Mouse (Mus musculus): ENCODE results near the gene Aanat. TPM values are rescaled to one million over a fixed set of nuclear protein-coding genes. Genes with fewer than 3 reads are reported as not detected.
A peak's percentile ranks its signal among the peaks of the same experiment; 100 is the strongest.

Gene Aanat
- polyA plus RNA-seq, 1 experiment from 2014 or later = not detected

DNA sequence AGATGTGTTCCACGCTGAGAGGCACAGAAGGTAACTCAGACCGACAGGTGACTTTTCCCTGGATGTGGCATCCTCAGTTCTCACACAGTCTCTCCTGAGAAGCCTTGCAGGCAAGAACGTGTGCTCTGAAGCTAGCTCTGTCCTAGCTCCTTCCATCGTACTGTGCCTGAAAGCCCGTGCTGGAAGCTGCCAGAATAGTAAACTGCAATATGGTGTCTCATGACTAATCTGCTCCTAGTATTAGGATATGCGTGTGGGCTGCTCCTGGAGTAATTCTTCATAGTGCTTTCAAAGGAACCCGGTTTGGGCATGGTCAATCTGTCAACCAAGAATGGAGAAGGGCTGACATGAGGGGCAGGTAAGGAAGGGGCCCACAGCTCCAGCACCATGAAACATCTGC is 15.4 kb upstream of the Aanat start:
- Histone ChIP-seq H3K36me3 (ENCODE audit: control insufficient read depth, insufficient read depth, low read length) (no peaks in the 10 kb centered on the region), H3K4me2 (ENCODE audit: low read depth) (no peak overlapping the region), H3K4me1 (ENCODE audit: control insufficient read depth, insufficient read depth, low read length) (peaks cover 34% of the 10 kb centered on the region), H3K9me3 (ENCODE audit: control insufficient read depth, low read length) (no peaks in the 10 kb centered on the region), H3K27me3 (ENCODE audit: control insufficient read depth, insufficient read depth, low read length) (no peaks in the 10 kb centered on the region), H3K27ac (ENCODE audit: low read depth, low read length) (no peak overlapping the region), H3K9ac (ENCODE audit: low read length) (no peak overlapping the region), H3K4me3 (ENCODE audit: low read depth, low read length) (no peak overlapping the region)
- DNase-seq (ENCODE audit: low spot score) (no peak), ATAC-seq (ENCODE audit: insufficient read depth, low FRiP score, low TSS enrichment) (no peak)
- WGBS = 89% methylated on average over 7 of the region's 7 CpGs

DNA sequence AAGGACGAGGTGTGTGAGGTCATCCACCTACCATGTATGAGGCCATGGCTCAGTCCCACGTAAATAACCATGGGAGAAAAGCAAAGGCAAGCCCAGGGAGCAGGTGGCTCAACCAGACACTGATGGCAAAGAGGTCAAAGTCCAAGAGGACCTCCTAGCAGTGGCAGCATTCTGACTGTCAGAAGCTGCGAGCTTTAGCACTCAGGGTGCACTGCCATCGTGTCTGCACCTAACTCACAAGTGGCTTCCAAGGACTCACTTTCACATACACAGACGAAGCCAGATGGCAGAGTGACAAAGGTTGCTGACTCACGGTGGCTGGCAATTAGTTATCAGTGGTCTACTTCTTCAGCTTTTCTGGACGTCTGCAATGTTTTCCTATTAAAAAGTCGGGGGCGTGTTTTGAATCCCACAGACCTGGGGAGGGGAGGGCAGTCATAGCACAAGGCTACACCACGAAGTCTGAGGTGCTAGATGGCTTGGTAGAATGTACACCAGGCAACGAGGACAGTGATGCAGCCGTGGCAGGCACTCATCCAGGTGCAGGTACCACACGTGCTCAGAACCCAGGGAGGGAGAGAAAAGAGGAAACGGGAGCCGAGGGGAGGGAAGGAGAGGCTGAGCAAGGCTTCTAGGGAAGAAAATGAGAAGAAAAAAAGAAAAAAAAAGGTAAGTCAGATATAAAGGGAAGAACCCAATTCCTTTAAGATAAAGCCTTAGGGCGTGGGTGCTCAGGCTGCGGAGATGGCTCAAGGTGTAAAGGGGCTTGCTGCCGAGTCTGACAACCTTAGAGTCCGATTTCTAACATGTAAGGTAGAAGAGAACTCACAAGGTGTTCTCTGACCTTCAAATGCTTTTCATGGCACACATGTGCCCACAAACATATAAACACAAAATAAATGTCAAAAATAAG is 14.2 kb upstream of the Aanat start:
- no peak overlapping the region for H3K9ac ChIP-seq (ENCODE audit: low read length)
- H3K36me3 ChIP-seq (ENCODE audit: control insufficient read depth, insufficient read depth, low read length) = no peaks in the 10 kb centered on the region
- H3K9me3 ChIP-seq (ENCODE audit: control insufficient read depth, low read length) = no peaks in the 10 kb centered on the region
- peaks cover 37% of the 10 kb centered on the region for H3K4me1 ChIP-seq (ENCODE audit: control insufficient read depth, insufficient read depth, low read length)
- no peaks in the 10 kb centered on the region for H3K27me3 ChIP-seq (ENCODE audit: control insufficient read depth, insufficient read depth, low read length)
- 83% methylated on average over 19 of the region's 19 CpGs for WGBS
- ATAC-seq (ENCODE audit: insufficient read depth, low FRiP score, low TSS enrichment) = no peak
- no peak overlapping the region for H3K4me2 ChIP-seq (ENCODE audit: low read depth)
- no peak overlapping the region for H3K27ac ChIP-seq (ENCODE audit: low read depth, low read length)
- no peak for DNase-seq (ENCODE audit: low spot score)
- H3K4me3 ChIP-seq (ENCODE audit: low read depth, low read length) = no peak overlapping the region

DNA sequence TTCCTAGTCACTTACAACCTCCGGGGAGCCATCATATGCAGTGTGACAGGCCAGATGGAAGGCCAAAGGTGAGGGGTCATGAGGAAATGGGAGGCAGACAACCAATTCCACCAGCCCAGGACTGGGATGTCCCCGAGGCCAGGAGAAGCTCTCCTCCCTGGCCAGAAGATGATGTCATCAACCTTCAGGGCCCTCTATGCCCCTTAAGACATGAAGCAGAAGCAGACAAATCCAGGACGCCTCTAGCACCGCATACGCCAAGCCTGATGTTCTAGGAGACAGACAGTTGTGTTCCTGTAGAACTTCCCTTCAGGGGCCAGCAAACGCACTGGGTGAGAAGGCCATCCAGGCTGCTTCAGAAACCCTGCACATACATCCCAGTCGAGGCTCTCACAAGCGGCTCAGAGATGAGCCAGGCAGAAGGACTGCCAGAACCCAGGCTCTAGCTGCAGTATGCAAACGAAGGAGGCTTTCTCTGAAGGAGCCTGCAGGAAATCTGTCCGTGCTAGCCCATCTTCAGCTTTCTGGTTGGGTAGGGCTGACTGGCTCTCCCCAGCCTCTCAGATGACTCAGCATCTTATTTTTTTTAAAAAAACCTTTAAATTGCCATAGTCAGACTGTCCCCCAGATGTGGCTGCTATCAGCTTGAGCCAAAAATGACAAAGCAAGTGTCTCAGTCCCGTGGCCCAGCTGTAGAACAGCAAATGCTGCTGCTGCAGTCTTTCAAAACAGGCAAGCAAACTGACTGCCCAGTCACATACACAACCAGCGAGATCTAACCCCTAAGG is 13.3 kb upstream of the Aanat start:
- Histone ChIP-seq H3K4me1 (ENCODE audit: control insufficient read depth, insufficient read depth, low read length) (peaks cover 37% of the 10 kb centered on the region), H3K36me3 (ENCODE audit: control insufficient read depth, insufficient read depth, low read length) (no peaks in the 10 kb centered on the region), H3K4me2 (ENCODE audit: low read depth) (peak overlapping the region; percentile 3; the same call in 1 of the 2 replicates), H3K9ac (ENCODE audit: low read length) (no peak overlapping the region), H3K9me3 (ENCODE audit: control insufficient read depth, low read length) (no peaks in the 10 kb centered on the region), H3K4me3 (ENCODE audit: low read depth, low read length) (no peak overlapping the region), H3K27me3 (ENCODE audit: control insufficient read depth, insufficient read depth, low read length) (no peaks in the 10 kb centered on the region), H3K27ac (ENCODE audit: low read depth, low read length) (0 out of 2 replicates have a peak overlapping the region, but pooled peaks have one; percentile 14)
- DNase-seq (ENCODE audit: low spot score) (no peak), ATAC-seq (ENCODE audit: insufficient read depth, low FRiP score, low TSS enrichment) (no peak)
- WGBS = 56% methylated on average over 12 of the region's 12 CpGs

DNA sequence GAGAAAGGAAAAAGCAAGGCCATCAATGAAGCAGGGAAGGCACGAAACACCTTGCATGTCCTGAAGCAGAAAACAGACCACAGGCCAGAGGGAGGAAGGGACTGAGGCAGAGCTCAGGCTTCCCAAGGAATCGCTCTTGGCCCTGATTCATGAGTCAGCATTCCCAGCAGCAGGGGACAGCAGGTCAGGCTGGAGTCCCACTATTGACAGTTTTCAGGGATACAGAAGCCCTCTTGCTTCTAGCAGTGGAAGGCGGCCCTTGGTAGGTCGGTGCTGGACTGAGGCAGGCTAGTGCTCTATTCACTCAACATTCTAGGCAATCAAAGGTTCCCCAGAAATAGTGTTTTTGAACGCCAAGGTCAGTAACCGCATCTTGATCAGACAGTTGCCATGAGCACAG is 11.7 kb upstream of the Aanat start:
- ATAC-seq (ENCODE audit: insufficient read depth, low FRiP score, low TSS enrichment) (no peak), DNase-seq (ENCODE audit: low spot score) (no peak)
- H3K9ac ChIP-seq (ENCODE audit: low read length) = no peak overlapping the region
- H3K4me1 ChIP-seq (ENCODE audit: control insufficient read depth, insufficient read depth, low read length) = peaks cover 37% of the 10 kb centered on the region
- no peak overlapping the region for H3K4me3 ChIP-seq (ENCODE audit: low read depth, low read length)
- WGBS = 61% methylated on average over 6 of the region's 6 CpGs
- H3K27me3 ChIP-seq (ENCODE audit: control insufficient read depth, insufficient read depth, low read length) = no peaks in the 10 kb centered on the region
- H3K36me3 ChIP-seq (ENCODE audit: control insufficient read depth, insufficient read depth, low read length) = no peaks in the 10 kb centered on the region
- H3K27ac ChIP-seq (ENCODE audit: low read depth, low read length) = no peak overlapping the region
- H3K9me3 ChIP-seq (ENCODE audit: control insufficient read depth, low read length) = no peaks in the 10 kb centered on the region
- no peak overlapping the region for H3K4me2 ChIP-seq (ENCODE audit: low read depth)

DNA sequence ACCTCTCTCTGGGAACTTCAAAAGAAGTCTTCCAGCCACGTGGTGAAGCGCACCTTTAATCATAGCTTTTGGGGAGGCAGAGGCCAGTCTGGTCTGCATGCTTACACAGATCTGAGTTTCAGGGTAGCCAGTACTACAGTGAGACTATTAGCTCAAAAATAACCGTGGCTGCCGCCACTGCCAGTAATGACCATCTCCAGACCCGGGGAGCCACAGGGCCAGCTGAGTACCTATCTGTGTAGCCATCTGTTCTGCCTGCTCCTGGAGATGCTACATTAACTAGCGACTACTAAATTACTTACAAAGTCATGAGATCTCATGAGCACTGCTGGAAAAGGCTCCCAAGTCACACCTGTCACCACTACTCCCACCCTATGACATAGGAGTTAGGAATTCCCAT is 11.2 kb upstream of the Aanat start:
- Histone ChIP-seq H3K9me3 (ENCODE audit: control insufficient read depth, low read length) (no peaks in the 10 kb centered on the region), H3K27ac (ENCODE audit: low read depth, low read length) (no peak overlapping the region), H3K27me3 (ENCODE audit: control insufficient read depth, insufficient read depth, low read length) (no peaks in the 10 kb centered on the region), H3K4me3 (ENCODE audit: low read depth, low read length) (no peak overlapping the region), H3K4me2 (ENCODE audit: low read depth) (no peak overlapping the region), H3K4me1 (ENCODE audit: control insufficient read depth, insufficient read depth, low read length) (peaks cover 39% of the 10 kb centered on the region), H3K9ac (ENCODE audit: low read length) (no peak overlapping the region), H3K36me3 (ENCODE audit: control insufficient read depth, insufficient read depth, low read length) (no peaks in the 10 kb centered on the region)
- DNase-seq (ENCODE audit: low spot score) = no peak
- 59% methylated on average over 6 of the region's 6 CpGs for WGBS
- no peak for ATAC-seq (ENCODE audit: insufficient read depth, low FRiP score, low TSS enrichment)

DNA sequence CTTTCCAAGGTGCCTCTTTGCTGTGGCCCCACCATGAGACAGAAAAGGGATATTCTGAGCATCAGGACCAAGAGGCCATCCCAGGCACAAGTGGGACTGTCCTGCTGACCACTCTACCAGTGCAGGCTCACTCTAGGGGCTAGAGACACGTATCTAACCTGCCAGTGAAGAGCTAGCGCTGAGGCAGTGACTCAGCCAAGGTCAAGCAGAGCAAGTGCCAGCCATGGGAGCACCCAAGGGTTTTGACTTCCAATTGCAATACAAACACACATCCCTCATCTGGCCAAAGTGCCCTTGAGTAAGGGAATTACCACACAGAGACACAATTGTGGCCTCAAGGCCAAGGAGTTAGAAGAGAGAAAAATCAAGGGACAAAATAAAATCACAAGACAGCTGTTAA is 10.8 kb upstream of the Aanat start:
- Histone ChIP-seq H3K4me3 (ENCODE audit: low read depth, low read length) (no peak overlapping the region), H3K4me1 (ENCODE audit: control insufficient read depth, insufficient read depth, low read length) (peaks cover 43% of the 10 kb centered on the region), H3K9ac (ENCODE audit: low read length) (no peak overlapping the region), H3K27ac (ENCODE audit: low read depth, low read length) (no peak overlapping the region), H3K9me3 (ENCODE audit: control insufficient read depth, low read length) (no peaks in the 10 kb centered on the region), H3K36me3 (ENCODE audit: control insufficient read depth, insufficient read depth, low read length) (no peaks in the 10 kb centered on the region), H3K27me3 (ENCODE audit: control insufficient read depth, insufficient read depth, low read length) (no peaks in the 10 kb centered on the region), H3K4me2 (ENCODE audit: low read depth) (no peak overlapping the region)
- WGBS = 79% methylated on average over 2 of the region's 2 CpGs
- no peak for ATAC-seq (ENCODE audit: insufficient read depth, low FRiP score, low TSS enrichment)
- no peak for DNase-seq (ENCODE audit: low spot score)

DNA sequence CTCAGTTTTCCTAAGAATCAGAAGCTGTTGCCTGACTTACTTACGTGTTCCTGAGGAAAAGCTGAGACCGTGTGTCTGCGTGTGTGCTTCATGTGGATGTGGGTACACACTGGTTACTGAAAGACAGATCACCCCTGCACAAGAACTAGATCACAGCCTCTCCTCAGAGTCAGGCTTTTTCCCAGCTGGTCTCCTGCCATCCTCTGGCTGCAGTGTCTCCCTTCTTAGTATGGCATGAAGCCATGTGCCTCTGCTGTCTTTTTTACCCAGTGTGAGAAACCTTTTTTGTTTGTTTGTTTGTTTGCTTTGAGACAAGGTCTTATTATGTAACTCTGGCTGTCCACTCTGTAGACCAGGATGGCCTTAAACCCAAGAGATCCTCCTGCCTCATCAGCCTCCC is 7.0 kb upstream of the Aanat start:
- peaks cover 19% of the 10 kb centered on the region for H3K4me1 ChIP-seq (ENCODE audit: control insufficient read depth, insufficient read depth, low read length)
- H3K36me3 ChIP-seq (ENCODE audit: control insufficient read depth, insufficient read depth, low read length) = no peaks in the 10 kb centered on the region
- H3K4me3 ChIP-seq (ENCODE audit: low read depth, low read length) = no peak overlapping the region
- H3K9ac ChIP-seq (ENCODE audit: low read length) = no peak overlapping the region
- H3K9me3 ChIP-seq (ENCODE audit: control insufficient read depth, low read length) = no peaks in the 10 kb centered on the region
- ATAC-seq (ENCODE audit: insufficient read depth, low FRiP score, low TSS enrichment) (no peak), DNase-seq (ENCODE audit: low spot score) (no peak)
- no peak overlapping the region for H3K4me2 ChIP-seq (ENCODE audit: low read depth)
- no peaks in the 10 kb centered on the region for H3K27me3 ChIP-seq (ENCODE audit: control insufficient read depth, insufficient read depth, low read length)
- H3K27ac ChIP-seq (ENCODE audit: low read depth, low read length) = no peak overlapping the region
- 95% methylated on average over 3 of the region's 3 CpGs for WGBS

DNA sequence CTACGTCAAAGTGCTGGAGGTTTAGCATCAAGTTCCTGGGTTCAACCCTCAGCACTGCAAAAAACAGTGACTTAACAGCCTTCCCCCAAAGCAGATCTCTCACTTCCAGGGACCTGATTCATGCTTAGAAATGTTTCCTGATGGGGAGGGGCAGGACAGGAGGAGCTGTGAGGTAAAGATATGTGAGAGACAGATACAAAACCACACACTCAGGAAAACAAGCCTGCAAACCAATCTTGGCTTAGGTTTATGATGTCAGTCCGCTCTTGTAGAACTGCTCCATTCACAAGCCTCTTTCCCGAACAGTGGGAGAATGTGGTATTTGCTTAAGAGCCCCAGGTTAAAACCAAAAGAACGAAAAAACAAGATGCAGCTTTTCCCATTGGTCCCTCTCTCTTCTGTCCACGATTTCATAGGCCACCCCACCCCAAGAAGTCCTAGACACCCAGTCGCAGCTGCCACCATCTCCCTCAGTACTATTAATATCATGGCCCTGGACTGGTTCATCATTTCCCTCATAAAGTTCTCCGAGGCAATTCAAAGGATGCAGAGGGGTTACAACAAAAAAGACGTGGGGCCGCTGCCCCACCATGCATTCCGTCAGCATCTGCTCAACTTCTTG is 6.1 kb upstream of the Aanat start:
- ATAC-seq (ENCODE audit: insufficient read depth, low FRiP score, low TSS enrichment) = no peak
- Histone ChIP-seq H3K4me3 (ENCODE audit: low read depth, low read length) (peak overlapping the region; percentile 98), H3K36me3 (ENCODE audit: control insufficient read depth, insufficient read depth, low read length) (no peaks in the 10 kb centered on the region), H3K4me1 (ENCODE audit: control insufficient read depth, insufficient read depth, low read length) (peaks cover 16% of the 10 kb centered on the region), H3K9ac (ENCODE audit: low read length) (peak overlapping the region; percentile 93), H3K9me3 (ENCODE audit: control insufficient read depth, low read length) (no peaks in the 10 kb centered on the region), H3K27ac (ENCODE audit: low read depth, low read length) (peak overlapping the region; percentile 88; the same call in 1 of the 2 replicates), H3K27me3 (ENCODE audit: control insufficient read depth, insufficient read depth, low read length) (no peaks in the 10 kb centered on the region), H3K4me2 (ENCODE audit: low read depth) (peak overlapping the region; percentile 59)
- 22% methylated on average over 10 of the region's 10 CpGs for WGBS
- no peak for DNase-seq (ENCODE audit: low spot score)
